Mouse (Mus musculus): ENCODE measurements around the gene Colec11. TPM values are rescaled to one million over a fixed set of nuclear protein-coding genes. Genes with fewer than 3 reads are reported as not detected.

Colec11 gene
- 0.67 and 1.2 TPM in 2 replicates for polyA plus RNA-seq (2015; fragmentation: Nextera tagmentation; extraction: Ambion mirVana)

GRCm38 (mm10) chr12:28623195-28623594 lies at the start of gene Colec11:
TSS of gene Colec11 (minus strand) at chr12:28623377.
- H3K9me3 ChIP-seq (replicated peaks; ENCODE audit: control insufficient read depth, low read length, poor library complexity, severe bottlenecking) = no peaks in the 10 kb centered on the region
- 66% methylated on average over 5 of the region's 5 CpGs for WGBS
- H3K9ac ChIP-seq (ENCODE audit: low read depth, low read length) = no peak within 1 kb of the TSS
- H3K4me3 ChIP-seq (ENCODE audit: low read depth, low read length) = no peak within 1 kb of the TSS
- H3K27me3 ChIP-seq (ENCODE audit: control insufficient read depth, insufficient read depth, low read depth, low read length) = no peaks in the 10 kb centered on the region
- H3K27ac ChIP-seq (ENCODE audit: low read length) = no peak within 1 kb of the TSS
- H3K36me3 ChIP-seq (ENCODE audit: control insufficient read depth, insufficient read depth, low read length) = no peaks in the 10 kb centered on the region; the same call in 1 of the 2 replicates
- no peaks in the 10 kb centered on the region for H3K4me1 ChIP-seq (ENCODE audit: control insufficient read depth, insufficient read depth, low read length)
- ATAC-seq = no peak
- no peak within 1 kb of the TSS for H3K4me2 ChIP-seq (ENCODE audit: low read length)

DNA sequence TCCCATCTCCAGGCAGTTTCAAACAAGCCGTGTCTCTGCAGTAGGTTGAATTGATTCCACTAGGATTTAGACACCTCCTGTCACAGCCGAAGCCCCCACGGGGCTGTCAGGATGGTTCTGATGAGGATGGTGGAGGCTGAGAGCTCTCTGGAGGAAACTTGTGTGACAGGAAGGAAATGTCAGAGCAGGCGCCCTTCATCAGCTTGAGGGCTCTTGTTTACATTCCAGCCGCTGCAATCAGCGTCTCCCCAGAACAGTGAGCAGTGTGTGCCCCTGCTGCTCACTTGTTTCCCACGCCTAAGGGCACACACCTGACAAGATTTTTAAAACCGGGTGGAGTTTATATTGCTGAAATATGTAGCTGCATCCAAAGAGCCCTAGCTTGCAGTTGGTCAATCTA lies 44.1 kb upstream of the Colec11 start:
- no peak overlapping the region for H3K4me3 ChIP-seq (ENCODE audit: low read depth, low read length)
- H3K9ac ChIP-seq (ENCODE audit: low read depth, low read length) = no peak overlapping the region
- 0 out of 2 replicates have a peak overlapping the region, but pooled peaks have one; percentile 4 for H3K27ac ChIP-seq (ENCODE audit: low read length)
- WGBS = 52% methylated on average over 8 of the region's 8 CpGs
- no peak overlapping the region for H3K4me2 ChIP-seq (ENCODE audit: low read length)
- no peaks in the 10 kb centered on the region for H3K36me3 ChIP-seq (ENCODE audit: control insufficient read depth, insufficient read depth, low read length)
- H3K4me1 ChIP-seq (ENCODE audit: control insufficient read depth, insufficient read depth, low read length) = no peaks in the 10 kb centered on the region
- no peaks in the 10 kb centered on the region for H3K9me3 ChIP-seq (replicated peaks; ENCODE audit: control insufficient read depth, low read length, poor library complexity, severe bottlenecking)
- no peaks in the 10 kb centered on the region for H3K27me3 ChIP-seq (ENCODE audit: control insufficient read depth, insufficient read depth, low read depth, low read length)
- no peak for ATAC-seq

- no peak overlapping the region for H3K9ac ChIP-seq (ENCODE audit: low read depth, low read length)
- no peaks in the 10 kb centered on the region for H3K27me3 ChIP-seq (ENCODE audit: control insufficient read depth, insufficient read depth, low read depth, low read length)
- no peak for ATAC-seq
- no peaks in the 10 kb centered on the region for H3K9me3 ChIP-seq (replicated peaks; ENCODE audit: control insufficient read depth, low read length, poor library complexity, severe bottlenecking)
- no peaks in the 10 kb centered on the region for H3K4me1 ChIP-seq (ENCODE audit: control insufficient read depth, insufficient read depth, low read length)
- H3K36me3 ChIP-seq (ENCODE audit: control insufficient read depth, insufficient read depth, low read length) = no peaks in the 10 kb centered on the region
- no peak overlapping the region for H3K4me2 ChIP-seq (ENCODE audit: low read length)
- 82% methylated on average over 4 of the region's 4 CpGs for WGBS
- H3K4me3 ChIP-seq (ENCODE audit: low read depth, low read length) = no peak overlapping the region
- H3K27ac ChIP-seq (ENCODE audit: low read length) = 0 out of 2 replicates have a peak overlapping the region, but pooled peaks have one; percentile 4
These were observed 43.6 kb upstream of the Colec11 start for GRCm38 (mm10) chr12:28666734-28667133.

DNA sequence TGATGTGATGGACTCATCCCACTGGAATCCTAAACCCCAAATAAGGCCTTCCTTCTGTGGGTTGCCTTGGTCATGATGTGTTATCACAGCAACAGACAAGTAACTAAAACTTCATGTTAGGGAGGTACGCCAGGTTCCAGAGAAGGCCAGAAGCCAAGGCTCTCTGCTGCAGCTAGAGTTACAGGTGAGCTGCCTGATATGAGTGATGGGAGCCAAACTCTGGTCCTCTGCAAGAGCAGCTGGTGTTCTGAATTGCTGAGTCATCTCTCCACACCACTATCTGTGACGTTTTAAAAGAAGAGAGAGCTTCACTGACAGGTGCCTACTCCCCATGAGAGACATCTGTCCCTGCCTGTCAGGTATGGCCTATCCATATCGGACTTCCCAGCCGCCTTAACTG lies 39.5 kb upstream of the Colec11 start:
- H3K4me2 ChIP-seq (ENCODE audit: low read length) = no peak overlapping the region
- H3K4me1 ChIP-seq (ENCODE audit: control insufficient read depth, insufficient read depth, low read length) = no peaks in the 10 kb centered on the region
- peaks cover 21% of the 10 kb centered on the region for H3K36me3 ChIP-seq (ENCODE audit: control insufficient read depth, insufficient read depth, low read length)
- H3K4me3 ChIP-seq (ENCODE audit: low read depth, low read length) = no peak overlapping the region
- no peak for ATAC-seq
- no peak overlapping the region for H3K27ac ChIP-seq (ENCODE audit: low read length)
- H3K9me3 ChIP-seq (replicated peaks; ENCODE audit: control insufficient read depth, low read length, poor library complexity, severe bottlenecking) = no peaks in the 10 kb centered on the region
- H3K27me3 ChIP-seq (ENCODE audit: control insufficient read depth, insufficient read depth, low read depth, low read length) = no peaks in the 10 kb centered on the region
- 78% methylated on average over 4 of the region's 4 CpGs for WGBS
- H3K9ac ChIP-seq (ENCODE audit: low read depth, low read length) = no peak overlapping the region

DNA sequence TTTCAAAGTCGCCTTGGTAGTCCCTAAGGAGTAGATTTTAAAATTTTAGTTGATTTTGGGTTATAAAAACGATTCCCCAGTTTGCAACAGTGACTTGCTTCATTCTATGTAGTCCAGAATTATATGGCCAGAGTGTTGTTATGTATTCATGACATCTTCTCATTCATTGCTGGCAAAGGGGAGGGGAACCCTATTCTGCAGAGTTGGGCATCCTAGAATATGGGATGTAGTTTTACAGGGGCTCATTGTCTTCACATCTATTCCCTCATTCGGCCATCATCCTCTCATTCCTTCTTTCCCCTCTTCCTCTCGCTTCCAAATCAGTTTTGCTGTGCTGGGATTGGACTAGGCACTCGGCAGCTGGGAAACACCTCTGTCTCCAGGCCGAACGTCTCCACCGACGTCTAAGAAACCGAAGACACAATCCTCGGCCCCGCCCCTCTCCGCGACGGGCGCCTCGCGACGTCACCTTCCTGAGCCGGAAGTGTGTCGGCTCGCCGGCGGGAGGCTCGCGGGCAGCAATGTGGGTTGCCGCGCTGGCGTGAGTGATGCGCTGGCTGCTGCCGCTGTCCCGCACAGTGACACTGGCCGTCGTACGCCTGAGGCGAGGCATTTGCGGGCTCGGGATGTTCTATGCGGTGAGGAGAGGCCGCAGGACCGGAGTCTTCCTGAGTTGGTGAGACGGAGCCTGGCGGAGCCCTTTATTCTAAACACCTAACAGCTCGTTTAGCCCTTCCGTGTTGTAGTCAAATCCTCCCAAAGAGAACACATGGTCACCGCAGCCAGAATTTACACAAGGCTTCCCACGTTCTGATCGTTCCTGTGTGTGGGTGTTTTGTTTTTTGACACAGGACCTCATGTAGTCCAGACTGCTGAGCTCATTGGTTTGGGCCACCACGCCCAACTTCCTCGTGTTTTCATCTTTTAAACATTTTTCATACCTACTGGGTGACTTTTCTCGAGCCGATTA lies 26.2 kb upstream of the Colec11 start, which contains the start of gene Rnaseh1:
Gene Rnaseh1, plus strand, starts transcription at position 462 of the 970 bp plus-strand sequence.
- WGBS = 1% methylated on average over 51 of the region's 52 CpGs
- Histone ChIP-seq H3K4me2 (ENCODE audit: low read length) (peak within 1 kb of the TSS; percentile 80), H3K9me3 (replicated peaks; ENCODE audit: control insufficient read depth, low read length, poor library complexity, severe bottlenecking) (no peaks in the 10 kb centered on the region), H3K27me3 (ENCODE audit: control insufficient read depth, insufficient read depth, low read depth, low read length) (no peaks in the 10 kb centered on the region), H3K9ac (ENCODE audit: low read depth, low read length) (peak within 1 kb of the TSS; percentile 82), H3K4me1 (ENCODE audit: control insufficient read depth, insufficient read depth, low read length) (peaks cover 12% of the 10 kb centered on the region), H3K27ac (ENCODE audit: low read length) (peak within 1 kb of the TSS; percentile 86), H3K4me3 (ENCODE audit: low read depth, low read length) (peak within 1 kb of the TSS; percentile 87), H3K36me3 (ENCODE audit: control insufficient read depth, insufficient read depth, low read length) (peaks cover 5% of the 10 kb centered on the region)
- peak; percentile 96 for ATAC-seq

GRCm38 (mm10) chr12:28638778-28639177 lies 15.6 kb upstream of the Colec11 start:
- no peak for ATAC-seq
- Histone ChIP-seq H3K4me3 (ENCODE audit: low read depth, low read length) (no peak overlapping the region), H3K27me3 (ENCODE audit: control insufficient read depth, insufficient read depth, low read depth, low read length) (no peaks in the 10 kb centered on the region)

GRCm38 (mm10) chr12:28636543-28636942 lies 13.4 kb upstream of the Colec11 start:
- Histone ChIP-seq H3K9ac (ENCODE audit: low read depth, low read length) (no peak overlapping the region), H3K9me3 (replicated peaks; ENCODE audit: control insufficient read depth, low read length, poor library complexity, severe bottlenecking) (no peaks in the 10 kb centered on the region), H3K4me2 (ENCODE audit: low read length) (peak overlapping the region; percentile 56), H3K27ac (ENCODE audit: low read length) (no peak overlapping the region; the same call in 1 of the 2 replicates), H3K4me1 (ENCODE audit: control insufficient read depth, insufficient read depth, low read length) (peaks cover 14% of the 10 kb centered on the region), H3K36me3 (ENCODE audit: control insufficient read depth, insufficient read depth, low read length) (peaks cover 16% of the 10 kb centered on the region), H3K27me3 (ENCODE audit: control insufficient read depth, insufficient read depth, low read depth, low read length) (no peaks in the 10 kb centered on the region), H3K4me3 (ENCODE audit: low read depth, low read length) (peak overlapping the region; percentile 84)
- 92% methylated on average over 6 of the region's 6 CpGs for WGBS
- no peak for ATAC-seq

More at GRCm38 (mm10) chr12:28638778-28639177, 15.6 kb upstream of the Colec11 start:
- H3K27ac ChIP-seq (ENCODE audit: low read length) = no peak overlapping the region
- no peak overlapping the region for H3K4me2 ChIP-seq (ENCODE audit: low read length)
- H3K9me3 ChIP-seq (replicated peaks; ENCODE audit: control insufficient read depth, low read length, poor library complexity, severe bottlenecking) = no peaks in the 10 kb centered on the region
- 76% methylated on average over 2 of the region's 2 CpGs for WGBS
- H3K4me1 ChIP-seq (ENCODE audit: control insufficient read depth, insufficient read depth, low read length) = peaks cover 11% of the 10 kb centered on the region
- H3K36me3 ChIP-seq (ENCODE audit: control insufficient read depth, insufficient read depth, low read length) = no peaks in the 10 kb centered on the region; the same call in 1 of the 2 replicates
- H3K9ac ChIP-seq (ENCODE audit: low read depth, low read length) = no peak overlapping the region

GRCm38 (mm10) chr12:28635535-28636476 lies 12.6 kb upstream of the Colec11 start, which contains the start of gene Rps7:
TSS of gene Rps7 (minus strand) at chr12:28635953.
- peaks cover 19% of the 10 kb centered on the region for H3K36me3 ChIP-seq (ENCODE audit: control insufficient read depth, insufficient read depth, low read length)
- H3K9me3 ChIP-seq (replicated peaks; ENCODE audit: control insufficient read depth, low read length, poor library complexity, severe bottlenecking) = no peaks in the 10 kb centered on the region
- no peaks in the 10 kb centered on the region for H3K27me3 ChIP-seq (ENCODE audit: control insufficient read depth, insufficient read depth, low read depth, low read length)
- H3K9ac ChIP-seq (ENCODE audit: low read depth, low read length) = peak within 1 kb of the TSS; percentile 94
- 7% methylated on average over 69 of the region's 69 CpGs for WGBS
- peak; percentile 97 for ATAC-seq
- H3K27ac ChIP-seq (ENCODE audit: low read length) = peak within 1 kb of the TSS; percentile 87
- H3K4me1 ChIP-seq (ENCODE audit: control insufficient read depth, insufficient read depth, low read length) = peaks cover 14% of the 10 kb centered on the region
- H3K4me3 ChIP-seq (ENCODE audit: low read depth, low read length) = peak within 1 kb of the TSS; percentile 84
- H3K4me2 ChIP-seq (ENCODE audit: low read length) = peak within 1 kb of the TSS; percentile 87
